Mouse (Mus musculus) ES-Bruce4 (cell line): ENCODE results near the gene Schip1. TPM values are rescaled to one million over a fixed set of nuclear protein-coding genes. Genes with fewer than 3 reads are reported as not detected.

ENCODE experiments used
- H3K27ac ChIP-seq: 2 replicates; pipeline ENCODE4 v1.5.1; 2012; ENCODE audit warnings: low read length, inconsistent platforms; ENCODE audit not compliant: insufficient read depth
- H3K27me3 ChIP-seq: 2 replicates; pipeline ENCODE4 v1.6.1; 2012; ENCODE audit warnings: mild to moderate bottlenecking, low read length, inconsistent platforms; ENCODE audit not compliant: control insufficient read depth, poor library complexity, insufficient read depth, severe bottlenecking
- H3K36me3 ChIP-seq: 2 replicates; pipeline ENCODE4 v1.6.1; 2012; ENCODE audit warnings: inconsistent platforms, mild to moderate bottlenecking, low read length, moderate library complexity; ENCODE audit not compliant: control insufficient read depth, poor library complexity, insufficient read depth, severe bottlenecking
- H3K4me1 ChIP-seq: one replicate; pipeline ENCODE4 v1.8.1; 2011; ENCODE audit warnings: low read length; ENCODE audit not compliant: control insufficient read depth, insufficient read depth
- H3K4me3 ChIP-seq: 2 replicates; pipeline ENCODE4 v1.5.1; 2011; ENCODE audit warnings: low read depth, mild to moderate bottlenecking, low read length
- H3K9ac ChIP-seq: 2 replicates; pipeline ENCODE4 v1.6.1; 2012; ENCODE audit warnings: low read depth, mild to moderate bottlenecking, inconsistent platforms; ENCODE audit not compliant: poor library complexity, severe bottlenecking
- H3K9me3 ChIP-seq: replicated peaks from 2 replicates; pipeline ENCODE4 v1.6.1; 2012; ENCODE audit warnings: mild to moderate bottlenecking, low read length, inconsistent platforms; ENCODE audit not compliant: control insufficient read depth, poor library complexity, insufficient read depth, severe bottlenecking
- CTCF ChIP-seq: IDR thresholded peaks from one replicate; pipeline ENCODE4 v1.8.1; 2011; ENCODE audit warnings: low read depth, low read length
- EP300 ChIP-seq: IDR thresholded peaks from 2 replicates; pipeline ENCODE4 v1.6.1; 2011; ENCODE audit warnings: low read depth, low read length; ENCODE audit not compliant: insufficient read depth
- POLR2A ChIP-seq: IDR thresholded peaks from one replicate; pipeline ENCODE4 v1.8.1; 2011; ENCODE audit warnings: low read length; ENCODE audit not compliant: insufficient read depth
- polyA plus RNA-seq: library from polyadenylated mRNA; stranded (reverse); fragments of >200 nt; gene quantifications from 2 replicates; pipeline ENCODE4 v1.2.4, GENCODE M21; 2011; ENCODE audit warnings: low read depth; ENCODE audit not compliant: missing spikeins, insufficient read depth, insufficient read length

The Schip1 gene
- polyA plus RNA-seq, 1 experiment, result 85.2 TPM

- no peak overlapping the region for H3K9ac ChIP-seq
- H3K9me3 ChIP-seq, result no peaks in the 10 kb centered on the region
- peaks cover 3% of the 10 kb centered on the region for H3K4me1 ChIP-seq
- no peaks in the 10 kb centered on the region for H3K27me3 ChIP-seq
- no peak overlapping the region for H3K27ac ChIP-seq
- no peak overlapping the region for H3K4me3 ChIP-seq
- no peak for TF ChIP-seq EP300
- TF ChIP-seq POLR2A, result no peak
- TF ChIP-seq CTCF, result no peak
- H3K36me3 ChIP-seq, result 0 out of 2 replicates have a peak, but pooled peaks cover 2% of the 10 kb centered on the region
These were observed 454.0 kb downstream of the Schip1 start for GRCm38 (mm10) chr3:68518586-68518985.

- Histone ChIP-seq H3K27me3 (no peaks in the 10 kb centered on the region), H3K4me3 (peak overlapping the region; percentile 20), H3K4me1 (no peaks in the 10 kb centered on the region), H3K9me3 (no peaks in the 10 kb centered on the region), H3K27ac (no peak overlapping the region; the same call in 1 of the 2 replicates), H3K36me3 (no peaks in the 10 kb centered on the region), H3K9ac (peak overlapping the region; percentile 32)
- no peak for TF ChIP-seq EP300
- no peak for TF ChIP-seq CTCF
- TF ChIP-seq POLR2A, result no peak
These were observed 460.8 kb downstream of the Schip1 start for GRCm38 (mm10) chr3:68525361-68525878.

- Histone ChIP-seq H3K36me3 (no peaks in the 10 kb centered on the region), H3K9ac (no peak overlapping the region), H3K9me3 (no peaks in the 10 kb centered on the region), H3K27ac (no peak overlapping the region), H3K4me1 (no peaks in the 10 kb centered on the region), H3K27me3 (no peaks in the 10 kb centered on the region), H3K4me3 (no peak overlapping the region)
- TF ChIP-seq POLR2A, result no peak
- no peak for TF ChIP-seq EP300
- TF ChIP-seq CTCF, result no peak
These were observed 461.8 kb downstream of the Schip1 start for GRCm38 (mm10) chr3:68526416-68526815.

GRCm38 (mm10) chr3:68527182-68527581 lies 462.6 kb downstream of the Schip1 start:
- TF ChIP-seq CTCF (no peak), EP300 (no peak), POLR2A (no peak)
- no peaks in the 10 kb centered on the region for H3K9me3 ChIP-seq
- no peak overlapping the region for H3K27ac ChIP-seq
- H3K9ac ChIP-seq, result no peak overlapping the region
- no peaks in the 10 kb centered on the region for H3K4me1 ChIP-seq
- no peaks in the 10 kb centered on the region for H3K27me3 ChIP-seq
- no peaks in the 10 kb centered on the region for H3K36me3 ChIP-seq
- no peak overlapping the region for H3K4me3 ChIP-seq

- Histone ChIP-seq H3K9ac (no peak overlapping the region), H3K9me3 (peaks cover 6% of the 10 kb centered on the region), H3K4me3 (no peak overlapping the region), H3K36me3 (no peaks in the 10 kb centered on the region), H3K4me1 (no peaks in the 10 kb centered on the region), H3K27me3 (no peaks in the 10 kb centered on the region), H3K27ac (no peak overlapping the region)
- TF ChIP-seq EP300, result no peak
- no peak for TF ChIP-seq POLR2A
- TF ChIP-seq CTCF, result no peak
These were observed 467.3 kb downstream of the Schip1 start for GRCm38 (mm10) chr3:68531908-68532307.

GRCm38 (mm10) chr3:68534571-68535051 lies 470.0 kb downstream of the Schip1 start:
- Histone ChIP-seq H3K9me3 (peaks cover 11% of the 10 kb centered on the region), H3K9ac (no peak overlapping the region), H3K27ac (peak overlapping the region; percentile 91), H3K27me3 (no peaks in the 10 kb centered on the region), H3K36me3 (no peaks in the 10 kb centered on the region), H3K4me1 (no peaks in the 10 kb centered on the region), H3K4me3 (no peak overlapping the region)
- TF ChIP-seq POLR2A, result no peak
- peak; percentile 68 for TF ChIP-seq EP300
- TF ChIP-seq CTCF, result no peak
